Mouse (Mus musculus) kidney, postnatal 0 days (tissue): ENCODE results near the gene Carns1. TPM values are rescaled to one million over a fixed set of nuclear protein-coding genes. Genes with fewer than 3 reads are reported as not detected.

ENCODE experiments used
- ATAC-seq: fragments of 200-750 bp; cut with Nextera tagmentation; replicated peaks from 2 replicates; pipeline ENCODE4 v1.8.0; 2017; ENCODE audit warnings: low read depth, moderate number of reproducible peaks, moderate TSS enrichment, moderate library complexity; ENCODE audit not compliant: low FRiP score
- DNase-seq: peaks from one replicate; pipeline ENCODE4 v3.0.0-alpha.2; 2016; ENCODE audit warnings: low spot score
- H3K27ac ChIP-seq: fragments of 300-500 bp; sonication (generic); 2 replicates; pipeline ENCODE4 v1.5.1; 2014; ENCODE audit warnings: mild to moderate bottlenecking
- H3K27me3 ChIP-seq: fragments of 300-500 bp; sonication (generic); 2 replicates; pipeline ENCODE4 v1.6.1; 2014; ENCODE audit warnings: low read length, mixed read lengths; ENCODE audit not compliant: insufficient read depth
- H3K36me3 ChIP-seq: fragments of 300-500 bp; sonication (generic); 2 replicates; pipeline ENCODE4 v1.6.1; 2014; ENCODE audit warnings: low read length, mixed read lengths; ENCODE audit not compliant: insufficient read depth
- H3K4me1 ChIP-seq: fragments of 300-500 bp; sonication (generic); replicated peaks from 2 replicates; pipeline ENCODE4 v1.6.1; 2014; ENCODE audit warnings: antibody characterized with exemption, low read length, mixed read lengths; ENCODE audit not compliant: insufficient read depth
- H3K4me2 ChIP-seq: fragments of 300-500 bp; sonication (generic); 2 replicates; pipeline ENCODE4 v1.6.1; 2014; ENCODE audit warnings: mild to moderate bottlenecking, low read length, moderate library complexity, mixed read lengths
- H3K4me3 ChIP-seq: fragments of 300-500 bp; sonication (generic); replicated peaks from 2 replicates; pipeline ENCODE4 v1.5.1; 2014; ENCODE audit warnings: low read depth, low read length
- H3K9ac ChIP-seq: fragments of 300-500 bp; sonication (generic); 2 replicates; pipeline ENCODE4 v1.6.1; 2014; ENCODE audit warnings: low read depth, low read length
- H3K9me3 ChIP-seq: fragments of 300-500 bp; sonication (generic); replicated peaks from 2 replicates; pipeline ENCODE4 v1.6.1; 2016; ENCODE audit warnings: low read length, inconsistent platforms, mixed read lengths
- CTCF ChIP-seq: IDR thresholded peaks from 2 replicates; pipeline ENCODE4 v1.5.1; 2016; ENCODE audit warnings: antibody characterized with exemption, low read depth, mild to moderate bottlenecking, moderate library complexity
- WGBS: fragments of 180-500 bp; shearing (Covaris S2); extraction: QIAGEN DNeasy Blood & Tissue Kit; methylation state at CpG from one replicate; pipeline ENCODE4 v1.1.7; 2014; 5-methylcytosine and 5-hydroxymethylcytosine counted together
- polyA plus RNA-seq: library from polyadenylated mRNA; unstranded; fragments of >200 nt; fragmentation: Nextera tagmentation; extraction: Ambion mirVana; gene quantifications from 2 replicates; pipeline ENCODE4 v1.2.1, GENCODE M21; 2015

The Carns1 gene
- polyA plus RNA-seq, 1 experiment from 2014 or later: 3.3 TPM

GRCm38 (mm10) chr19:4121097-4121805 is 54.0 kb downstream of the Carns1 start:
- peak; percentile 100 for DNase-seq
- 4% methylated on average over 38 of the region's 38 CpGs for WGBS
- peak; percentile 70 for ATAC-seq
- TF ChIP-seq CTCF: no peak
- no peaks in the 10 kb centered on the region; the same call in 1 of the 2 replicates for H3K36me3 ChIP-seq
- H3K4me3 ChIP-seq: peak overlapping the region; percentile 40
- H3K9me3 ChIP-seq: no peaks in the 10 kb centered on the region
- peaks cover 11% of the 10 kb centered on the region for H3K4me1 ChIP-seq
- H3K27me3 ChIP-seq: no peaks in the 10 kb centered on the region
- peak overlapping the region; percentile 86 for H3K27ac ChIP-seq
- H3K4me2 ChIP-seq: peak overlapping the region; percentile 58
- peak overlapping the region; percentile 56 for H3K9ac ChIP-seq

- no peak overlapping the region for H3K4me3 ChIP-seq
- no peak for TF ChIP-seq CTCF
- H3K27me3 ChIP-seq: no peaks in the 10 kb centered on the region
- DNase-seq (no peak), ATAC-seq (no peak)
- peaks cover 9% of the 10 kb centered on the region; the same call in 1 of the 2 replicates for H3K4me1 ChIP-seq
- 0 out of 2 replicates have a peak overlapping the region, but pooled peaks have one; percentile 15 for H3K9ac ChIP-seq
- 98% methylated on average over 2 of the region's 2 CpGs for WGBS
- H3K9me3 ChIP-seq: no peaks in the 10 kb centered on the region
- H3K36me3 ChIP-seq: peaks cover 5% of the 10 kb centered on the region
- peak overlapping the region; percentile 58; the same call in 1 of the 2 replicates for H3K4me2 ChIP-seq
- H3K27ac ChIP-seq: no peak overlapping the region
Observed at GRCm38 (mm10) chr19:4120496-4120895, 54.8 kb downstream of the Carns1 start.

GRCm38 (mm10) chr19:4119716-4120487 is 55.4 kb downstream of the Carns1 start:
- Histone ChIP-seq H3K4me1 (peaks cover 9% of the 10 kb centered on the region; the same call in 1 of the 2 replicates), H3K9ac (0 out of 2 replicates have a peak overlapping the region, but pooled peaks have one; percentile 15), H3K4me2 (no peak overlapping the region), H3K36me3 (peaks cover 11% of the 10 kb centered on the region), H3K27me3 (no peaks in the 10 kb centered on the region), H3K4me3 (no peak overlapping the region), H3K9me3 (no peaks in the 10 kb centered on the region), H3K27ac (no peak overlapping the region)
- ATAC-seq (no peak), DNase-seq (no peak)
- no peak for TF ChIP-seq CTCF
- 82% methylated on average over 6 of the region's 6 CpGs for WGBS

GRCm38 (mm10) chr19:4118350-4118749 is 56.9 kb downstream of the Carns1 start:
- Histone ChIP-seq H3K27me3 (no peaks in the 10 kb centered on the region), H3K9me3 (no peaks in the 10 kb centered on the region), H3K4me3 (no peak overlapping the region), H3K4me1 (peaks cover 16% of the 10 kb centered on the region; the same call in 1 of the 2 replicates), H3K9ac (no peak overlapping the region), H3K4me2 (no peak overlapping the region), H3K27ac (no peak overlapping the region), H3K36me3 (peaks cover 17% of the 10 kb centered on the region)
- no peak for ATAC-seq
- WGBS: 88% methylated on average over 2 of the region's 2 CpGs
- TF ChIP-seq CTCF: no peak
- DNase-seq: no peak

GRCm38 (mm10) chr19:4117006-4117405 is 58.3 kb downstream of the Carns1 start:
- Histone ChIP-seq H3K4me3 (no peak overlapping the region), H3K9me3 (no peaks in the 10 kb centered on the region), H3K4me2 (no peak overlapping the region), H3K36me3 (peaks cover 20% of the 10 kb centered on the region), H3K9ac (no peak overlapping the region), H3K4me1 (peaks cover 19% of the 10 kb centered on the region; the same call in 1 of the 2 replicates), H3K27me3 (no peaks in the 10 kb centered on the region), H3K27ac (no peak overlapping the region)
- DNase-seq: peak; percentile 51
- WGBS: 66% methylated on average over 7 of the region's 7 CpGs
- TF ChIP-seq CTCF: no peak
- no peak for ATAC-seq

- no peak overlapping the region for H3K4me3 ChIP-seq
- H3K9ac ChIP-seq: no peak overlapping the region
- H3K4me1 ChIP-seq: peaks cover 15% of the 10 kb centered on the region; the same call in 1 of the 2 replicates
- no peak for DNase-seq
- 92% methylated on average over 11 of the region's 11 CpGs for WGBS
- no peak for ATAC-seq
- H3K36me3 ChIP-seq: peaks cover 20% of the 10 kb centered on the region
- TF ChIP-seq CTCF: no peak
- H3K27ac ChIP-seq: no peak overlapping the region
- no peak overlapping the region for H3K4me2 ChIP-seq
- H3K9me3 ChIP-seq: no peaks in the 10 kb centered on the region
- no peaks in the 10 kb centered on the region for H3K27me3 ChIP-seq
Observed at GRCm38 (mm10) chr19:4115816-4116215, 59.5 kb downstream of the Carns1 start.
